Mouse (Mus musculus) hindlimb bud, embryonic 11.5 days (tissue): ENCODE measurements at regions not wholly inside any gene's neighbourhood (a gene's known extent, or its start where the extent isn't known, plus 50 kb on each side); places are given as distances from the start of the nearest gene placed in this dataset.

ENCODE experiments used
- DNase-seq: peaks from one replicate; pipeline ENCODE4 v3.0.0-alpha.2; 2012; ENCODE audit warnings: low read depth, low spot score; ENCODE audit errors: extremely low spot score

DNA sequence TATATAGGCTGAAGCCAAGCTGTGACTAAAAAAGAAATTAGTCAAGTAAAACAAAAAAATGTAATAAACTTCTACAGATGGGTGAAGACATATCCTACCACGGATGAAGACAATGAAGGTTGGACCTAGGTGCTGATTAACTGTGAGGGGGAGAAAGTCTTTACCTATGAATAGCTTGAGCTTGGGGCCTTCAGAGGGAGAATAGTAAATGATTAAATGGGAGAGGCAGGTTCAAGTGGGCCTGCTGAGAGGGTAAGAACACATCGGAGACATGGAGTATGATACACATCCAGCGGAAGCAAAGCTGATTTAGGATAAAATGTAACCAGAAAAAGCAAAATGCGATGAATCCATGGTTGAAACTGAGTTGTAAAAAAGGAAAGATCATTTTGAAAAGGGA, 197.9 kb upstream of the Robo2 start:
- DNase-seq = no peak

DNA sequence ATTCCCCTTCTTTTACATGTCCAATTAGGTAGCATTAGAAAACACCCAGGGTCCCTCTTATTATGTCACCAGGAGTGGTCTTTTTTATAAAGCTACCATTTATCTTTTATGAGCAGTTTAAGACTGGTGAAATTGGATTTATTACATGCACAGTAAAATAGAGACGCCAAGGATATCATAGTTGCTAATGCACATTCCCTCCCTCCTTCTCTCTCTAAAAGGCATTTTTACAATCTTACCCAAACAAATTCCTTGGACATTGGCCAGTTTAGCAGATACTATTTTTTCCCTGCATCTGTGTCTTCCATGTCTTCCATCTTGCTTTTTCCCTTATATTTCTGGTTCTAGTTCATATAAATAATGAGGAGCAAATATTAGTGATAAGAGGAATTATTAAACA, 186.7 kb upstream of the Robo2 start:
- no peak for DNase-seq

DNA sequence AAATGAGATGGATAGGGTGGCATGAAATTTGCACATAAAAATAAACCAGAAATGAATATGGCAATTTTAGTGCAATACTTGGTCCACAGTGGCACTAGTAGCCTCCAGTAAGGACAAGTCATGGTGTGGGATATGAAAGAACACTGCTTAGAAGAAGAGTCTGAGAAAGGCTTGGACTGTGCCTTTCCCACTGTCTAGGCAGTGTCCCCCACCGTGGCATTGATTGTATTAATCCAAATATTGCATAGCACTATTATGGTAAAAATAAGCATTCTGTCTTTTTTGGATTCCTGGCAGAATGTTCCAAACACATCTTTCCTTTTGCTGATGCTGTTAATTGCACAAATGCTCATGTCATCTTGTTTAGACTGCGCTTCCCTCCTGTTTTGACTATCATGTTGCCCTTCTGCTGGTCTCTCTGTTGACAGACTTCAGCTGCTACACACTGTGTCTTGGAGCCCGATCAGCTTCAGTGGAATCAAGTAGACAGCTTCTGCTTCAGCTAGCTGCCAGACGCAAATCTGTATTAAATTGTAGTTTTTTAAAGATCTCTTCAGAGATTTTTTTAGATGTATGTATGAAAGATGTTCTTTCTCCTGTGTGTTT, 186.2 kb upstream of the Robo2 start:
- no peak for DNase-seq

DNA sequence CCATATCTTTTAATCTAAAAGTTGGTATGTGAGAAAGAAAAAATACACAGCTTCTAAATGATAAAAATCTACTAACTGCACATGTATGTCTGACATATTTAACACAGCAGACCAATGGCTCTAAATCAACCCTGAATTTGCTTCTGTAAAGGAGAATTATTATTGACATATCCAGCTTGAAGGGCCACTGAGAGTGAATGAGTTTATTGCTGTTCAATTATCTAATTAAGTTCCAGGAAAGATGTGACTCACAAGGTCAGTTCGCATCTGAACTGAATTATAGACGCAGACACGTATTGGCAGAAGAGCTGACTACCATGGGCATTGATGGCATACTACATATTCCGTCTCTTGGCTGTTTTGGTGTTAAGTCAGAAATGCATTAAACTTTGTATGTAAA, 180.3 kb upstream of the Robo2 start:
- DNase-seq = no peak

DNA sequence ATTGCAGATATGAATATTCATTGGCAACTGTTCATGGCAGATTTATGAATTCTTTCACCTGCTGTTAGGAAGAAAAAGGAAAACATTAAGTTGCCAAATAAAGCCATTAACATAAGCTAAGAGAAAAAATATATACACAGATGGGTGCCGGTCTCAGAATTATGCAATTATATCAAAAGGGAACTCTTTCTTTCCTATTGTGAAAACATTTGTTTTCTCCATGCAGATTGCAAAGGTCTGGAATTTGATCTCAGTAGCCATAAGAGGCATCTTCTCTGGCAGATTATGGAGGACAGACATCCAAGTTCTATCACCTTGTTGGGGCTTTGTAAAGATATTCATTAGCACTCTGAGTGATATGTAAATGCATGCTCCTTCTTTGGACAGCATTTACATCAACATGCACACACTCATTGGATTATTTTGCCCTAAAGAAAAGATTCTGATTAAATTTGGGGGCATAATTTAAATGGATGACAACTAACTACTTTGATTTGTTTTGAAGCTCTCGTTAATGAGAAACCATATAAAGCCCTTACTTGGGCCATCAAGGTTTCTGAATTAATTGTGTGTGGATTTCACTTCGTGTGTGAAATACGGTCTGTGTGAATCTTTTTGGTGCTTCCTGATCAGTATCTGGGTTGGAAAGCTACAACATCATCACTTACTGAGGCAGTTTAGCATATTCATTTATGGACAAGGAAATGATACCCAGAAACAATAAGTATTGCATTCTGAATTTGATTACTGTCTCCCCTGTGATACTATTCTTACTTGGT, 171.2 kb upstream of the Robo2 start:
- no peak for DNase-seq

DNA sequence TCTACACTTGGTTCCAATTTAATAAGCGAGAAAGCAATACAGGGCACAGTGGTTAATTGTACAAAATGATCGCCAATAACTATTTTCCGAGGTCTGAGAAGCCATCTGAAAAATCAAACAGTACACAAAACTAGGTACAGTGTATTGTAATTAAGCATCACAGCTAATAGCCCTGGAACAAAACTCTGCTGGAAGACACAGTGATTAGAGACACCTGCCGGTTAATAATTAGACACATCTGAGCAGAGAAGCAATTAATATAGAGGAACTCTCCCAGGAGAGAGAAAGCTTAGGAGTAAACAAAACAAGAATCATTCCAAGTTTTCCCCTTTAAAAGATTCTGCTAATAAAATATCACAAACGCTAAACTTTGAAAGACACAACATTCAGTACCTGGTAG, 136.7 kb upstream of the Robo2 start:
- no peak for DNase-seq

DNA sequence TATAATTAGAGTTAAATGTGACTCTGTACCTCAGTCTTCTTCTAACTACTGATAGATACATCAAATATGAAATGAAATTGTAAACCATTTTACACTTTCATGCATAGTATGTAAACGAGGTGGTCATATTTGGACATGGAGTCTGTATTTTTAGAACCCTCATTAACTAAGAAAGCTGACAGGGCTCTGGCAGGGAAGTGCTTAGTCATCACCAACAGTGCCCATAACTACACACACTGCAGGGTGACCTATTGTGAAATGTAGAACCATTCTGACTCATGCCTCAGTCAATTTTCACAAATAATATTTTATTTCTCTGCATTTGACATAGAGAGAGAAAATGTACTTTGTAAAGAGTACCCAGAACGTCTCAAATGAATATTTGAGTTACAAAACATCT, 118.9 kb upstream of the Robo2 start:
- no peak for DNase-seq

DNA sequence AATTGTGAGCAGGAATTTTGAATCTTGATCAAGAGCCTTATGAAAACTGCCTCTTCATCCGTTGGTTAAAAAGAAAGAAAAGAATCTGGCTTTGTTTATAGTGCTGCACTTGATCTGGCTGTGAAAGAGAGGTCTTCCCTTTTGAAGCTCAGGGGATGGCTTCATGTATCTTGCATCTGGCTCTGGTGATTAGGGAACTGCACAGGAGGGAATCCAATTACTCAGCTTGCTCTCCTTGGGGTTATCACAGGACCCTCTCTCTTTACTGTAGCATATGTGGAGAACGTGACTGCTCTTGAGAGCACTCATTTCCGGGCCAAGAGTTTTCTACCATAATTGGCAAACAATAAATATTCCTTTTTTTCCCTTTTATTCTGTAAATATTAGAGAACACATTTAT, 116.6 kb upstream of the Robo2 start:
- DNase-seq = no peak

DNA sequence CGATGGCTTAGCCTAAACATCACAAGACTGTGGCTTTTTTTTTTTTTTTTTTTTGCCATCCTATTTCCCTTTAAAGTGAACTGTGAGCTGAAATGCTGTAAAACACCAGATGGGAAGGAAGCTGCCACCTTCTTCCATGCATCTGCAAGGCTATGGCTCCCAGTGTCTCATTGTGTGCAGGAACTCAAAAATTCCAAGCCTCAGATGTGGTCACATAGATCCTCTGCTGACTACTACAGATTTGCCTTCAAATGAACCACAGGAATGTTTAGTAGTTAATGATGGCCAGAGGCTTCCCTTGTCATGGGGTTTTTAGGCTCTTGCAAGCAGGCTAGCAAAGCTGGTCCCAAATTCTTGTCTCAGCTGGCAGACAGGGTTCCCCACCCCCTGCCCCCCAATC, 114.9 kb upstream of the Robo2 start:
- DNase-seq = no peak

DNA sequence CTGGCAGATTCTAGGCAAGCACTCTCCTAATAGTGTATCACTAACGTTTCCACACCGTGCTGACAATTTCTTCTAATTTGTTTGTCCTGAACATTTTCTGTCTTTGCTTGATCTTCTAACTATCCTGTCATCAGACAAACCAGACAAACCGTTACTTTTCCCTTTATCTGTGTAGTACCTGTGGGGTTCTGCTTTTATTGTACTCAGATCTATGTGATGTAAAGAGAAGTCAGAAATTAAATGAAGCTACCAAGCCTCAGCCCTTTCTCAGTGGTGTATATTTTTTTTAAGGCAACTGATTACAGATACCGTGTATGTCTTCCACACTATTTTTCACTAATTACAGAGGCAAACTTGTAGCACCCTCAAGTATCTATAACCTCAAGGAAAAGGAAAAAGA, 108.9 kb upstream of the Robo2 start:
- no peak for DNase-seq

DNA sequence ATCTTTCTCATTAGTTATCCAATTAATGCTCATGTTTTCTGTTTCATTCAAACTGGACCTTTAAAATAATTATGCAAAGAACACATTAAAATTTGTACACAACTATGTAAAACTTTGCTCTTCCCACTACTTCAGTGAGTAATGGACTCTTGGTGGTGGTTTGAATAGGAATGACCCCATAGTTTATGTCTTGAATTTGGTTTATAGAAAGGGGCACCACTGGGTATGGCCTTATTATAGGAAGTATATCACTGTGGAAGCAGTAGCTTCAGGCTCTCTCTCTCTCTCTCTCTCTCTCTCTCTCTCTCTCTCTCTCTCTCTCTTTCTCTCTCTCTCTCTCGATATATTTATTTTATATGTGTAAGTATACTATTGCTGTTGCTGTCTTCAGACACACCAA, 106.3 kb upstream of the Robo2 start:
- no peak for DNase-seq

DNA sequence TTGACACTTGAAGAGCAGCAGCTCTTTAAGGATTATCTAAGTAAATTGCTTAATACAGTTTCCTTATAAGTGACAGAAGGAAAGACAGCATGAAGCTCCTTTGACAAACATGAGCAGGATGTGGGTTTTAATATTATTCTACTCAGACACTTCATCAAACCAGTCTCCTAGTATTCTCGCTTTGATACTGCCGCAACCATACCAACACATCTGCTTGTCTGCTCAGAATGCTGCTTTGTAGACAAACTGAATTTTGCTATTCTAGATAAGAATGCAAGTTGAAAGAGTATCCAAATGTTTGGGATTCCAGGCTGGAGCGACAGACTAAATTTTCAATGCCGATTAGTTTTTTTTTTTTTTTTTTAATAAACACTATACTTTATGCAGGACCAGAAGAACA, 105.7 kb upstream of the Robo2 start:
- no peak for DNase-seq

DNA sequence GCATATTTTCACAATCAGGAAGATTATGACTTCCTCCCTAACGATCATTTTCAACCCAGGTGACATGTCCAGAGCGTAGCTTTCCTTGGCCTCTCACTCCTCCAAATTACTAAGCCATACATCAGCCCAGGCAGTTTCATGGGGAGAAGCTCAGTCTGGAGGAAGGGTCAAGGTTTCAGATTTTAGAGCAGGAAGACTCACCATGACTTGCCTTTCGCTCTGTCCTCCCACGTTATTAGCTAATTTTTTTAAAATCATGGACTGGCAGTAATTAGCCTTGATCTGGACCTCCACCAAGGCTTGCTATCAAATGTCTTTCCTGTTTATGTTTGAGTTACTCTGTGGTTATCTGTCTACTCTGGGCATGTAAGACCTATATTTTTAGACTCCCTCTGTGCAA, 102.9 kb upstream of the Robo2 start:
- no peak for DNase-seq

DNA sequence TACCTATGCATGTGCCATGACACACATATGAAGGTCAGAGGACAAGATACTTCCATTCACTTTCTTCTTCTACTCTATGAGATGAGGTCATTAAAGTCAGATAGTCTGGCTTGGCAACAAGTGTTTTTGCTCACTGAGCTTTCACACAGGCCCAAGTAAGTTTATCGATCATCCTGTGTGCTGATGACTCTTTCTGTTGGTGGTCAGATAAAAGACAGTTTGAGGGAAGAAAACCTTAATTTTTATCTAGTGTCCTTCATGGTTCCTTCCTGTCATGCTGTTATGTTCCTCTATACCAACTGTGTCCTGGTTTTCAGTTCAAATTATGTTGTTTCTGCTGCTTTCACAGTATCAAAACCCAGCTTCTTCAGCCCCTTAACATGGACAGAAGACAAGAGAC, 98.8 kb upstream of the Robo2 start:
- no peak for DNase-seq

DNA sequence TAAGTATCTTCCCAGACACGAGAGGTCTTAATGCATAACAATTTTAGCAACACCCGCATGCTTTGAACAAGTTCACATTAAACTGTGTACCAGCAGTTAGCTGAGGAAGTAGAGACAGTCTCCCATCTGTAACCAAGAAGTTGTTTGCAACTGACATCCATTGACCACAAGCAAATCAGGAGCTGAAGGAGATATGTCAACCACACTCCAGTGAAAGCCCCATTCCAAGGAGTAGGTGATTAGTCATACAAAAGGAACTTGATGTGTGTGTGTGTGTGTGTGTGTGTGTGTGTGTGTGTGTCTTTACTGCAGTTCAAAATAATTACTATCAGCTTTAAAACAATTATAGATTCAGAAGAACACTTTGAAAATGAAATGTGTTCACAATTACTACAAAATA, 97.9 kb upstream of the Robo2 start:
- no peak for DNase-seq

DNA sequence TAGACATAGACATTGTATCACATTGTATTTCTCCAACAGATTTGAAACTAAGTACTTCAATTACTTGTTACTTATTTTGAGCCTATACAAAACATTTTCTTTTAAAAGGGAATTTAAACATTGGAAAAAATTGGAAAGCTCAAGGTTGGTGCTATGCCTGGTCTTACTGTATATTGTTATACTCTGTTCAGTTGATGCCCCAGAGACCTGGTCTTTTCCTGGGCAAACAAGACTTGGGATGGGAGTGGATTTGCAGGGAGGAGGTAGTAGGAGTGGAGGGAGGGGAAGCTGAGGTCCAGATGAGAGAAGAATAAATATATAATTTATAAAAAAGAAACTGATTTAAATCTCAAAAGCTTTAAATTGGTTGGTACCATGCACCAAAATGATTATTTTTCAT, 95.1 kb upstream of the Robo2 start:
- no peak for DNase-seq

DNA sequence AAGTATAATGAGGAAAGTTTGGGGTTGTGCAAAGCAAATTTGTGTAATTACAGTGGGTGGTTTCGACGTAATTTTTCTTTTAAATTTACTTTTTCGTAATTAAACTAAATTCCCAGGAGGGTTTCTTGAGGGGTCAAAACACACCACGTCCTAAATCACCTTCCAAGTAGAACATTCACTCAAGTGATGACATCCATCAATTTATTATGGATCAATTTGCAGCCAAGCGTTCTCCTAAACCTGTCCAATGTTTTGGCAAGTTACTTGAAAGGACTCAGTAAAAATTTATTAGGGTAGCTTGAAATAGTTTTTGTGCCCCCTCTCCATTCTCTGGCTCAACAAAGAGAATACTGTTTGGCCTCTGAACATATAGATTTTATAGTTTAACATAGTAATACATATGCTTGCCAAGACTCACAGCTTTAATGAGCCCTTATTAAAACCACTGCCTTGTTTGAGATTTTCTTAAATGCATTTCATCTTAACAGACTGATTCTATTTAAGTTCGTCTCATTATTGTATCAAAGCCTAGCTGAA, 94.6 kb upstream of the Robo2 start:
- DNase-seq = peak; percentile 82

DNA sequence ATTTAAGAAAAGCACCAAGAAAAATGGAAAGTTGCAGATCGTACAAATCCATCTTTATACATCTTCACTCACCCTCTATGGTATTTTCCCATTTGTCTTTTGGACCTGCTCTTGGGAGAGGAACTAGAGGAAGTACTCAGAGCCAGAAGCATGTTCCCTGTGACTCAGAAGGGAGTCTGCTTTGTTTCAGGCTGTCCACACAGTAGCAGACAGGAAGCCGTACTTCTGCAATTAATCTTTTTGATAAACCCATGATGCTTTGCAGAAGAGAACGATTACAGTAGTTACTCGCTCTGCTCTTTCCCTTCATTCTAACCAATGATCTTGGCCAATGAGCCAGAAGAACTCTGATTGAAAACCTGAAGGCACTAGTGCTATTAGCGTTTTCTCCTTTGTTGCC, 92.8 kb upstream of the Robo2 start:
- DNase-seq = no peak

DNA sequence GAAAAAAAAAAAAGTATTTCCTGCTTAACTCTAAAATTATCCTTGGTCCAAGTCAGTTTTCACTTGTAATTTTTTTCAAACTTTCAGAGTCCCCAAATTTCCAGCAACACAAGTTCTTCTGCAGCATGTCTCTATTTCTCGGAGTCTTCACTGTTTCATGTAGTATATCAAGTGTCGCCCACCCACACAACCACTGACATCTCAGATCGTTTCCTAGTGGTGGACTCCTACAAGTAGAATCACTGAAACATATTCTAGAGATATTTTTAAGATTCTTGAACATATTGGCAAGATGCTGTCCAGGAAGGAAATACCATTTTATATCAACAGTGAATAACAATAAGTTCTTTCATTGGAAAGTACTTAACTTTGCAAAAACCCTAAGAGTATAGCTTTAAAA, 89.1 kb upstream of the Robo2 start:
- no peak for DNase-seq

DNA sequence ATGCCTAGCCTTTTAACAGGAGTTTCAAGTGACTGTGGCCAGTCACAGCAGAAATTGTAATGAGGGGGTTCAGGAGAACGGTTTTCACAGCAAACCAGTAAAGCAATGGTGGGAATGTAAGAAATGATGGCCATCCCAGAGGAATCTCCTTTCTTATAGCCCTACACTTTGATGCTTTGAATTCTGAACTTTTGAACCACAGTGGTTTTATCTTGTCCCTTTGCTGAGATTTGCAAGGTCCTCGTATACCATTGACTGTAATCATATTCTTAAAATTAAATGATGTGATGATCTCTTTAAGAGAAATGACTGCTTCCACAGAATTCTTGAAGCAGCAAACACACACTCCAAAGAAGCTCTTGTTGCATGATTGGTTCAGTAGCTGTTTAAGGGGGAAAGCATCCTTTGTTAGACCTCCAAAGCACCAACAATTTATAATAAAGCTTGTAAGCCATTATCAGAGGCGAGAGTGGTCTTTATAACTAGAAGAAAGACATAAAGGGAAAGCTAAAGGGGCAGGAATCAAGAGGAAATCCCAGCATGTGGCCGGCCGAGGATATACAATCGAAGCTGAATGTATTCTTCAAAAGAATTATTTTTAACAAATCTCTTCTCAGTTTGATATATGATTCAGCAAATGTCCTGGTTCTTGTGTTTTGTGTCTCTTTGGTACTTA, 56.3 kb upstream of the Robo2 start:
- DNase-seq = no peak

DNA sequence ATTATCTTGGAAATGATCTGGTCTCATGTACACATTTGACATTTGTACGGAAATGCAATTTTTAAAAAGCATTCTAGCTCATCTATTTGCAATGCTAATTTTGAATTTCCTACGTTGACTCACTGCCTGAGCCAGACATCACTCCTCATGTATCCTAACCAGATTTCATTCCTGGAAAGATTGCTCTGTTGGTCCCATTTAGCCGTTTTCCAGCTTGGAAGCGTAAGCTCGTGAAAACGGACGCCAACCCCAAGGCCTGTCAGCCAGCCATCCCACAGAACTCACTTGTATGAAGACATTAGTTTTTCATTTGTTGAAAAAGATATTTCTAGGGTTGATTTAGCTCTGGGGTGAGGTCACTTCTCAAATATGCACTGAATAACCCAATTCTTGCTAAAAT, 55.5 kb upstream of the Robo2 start:
- DNase-seq = no peak

DNA sequence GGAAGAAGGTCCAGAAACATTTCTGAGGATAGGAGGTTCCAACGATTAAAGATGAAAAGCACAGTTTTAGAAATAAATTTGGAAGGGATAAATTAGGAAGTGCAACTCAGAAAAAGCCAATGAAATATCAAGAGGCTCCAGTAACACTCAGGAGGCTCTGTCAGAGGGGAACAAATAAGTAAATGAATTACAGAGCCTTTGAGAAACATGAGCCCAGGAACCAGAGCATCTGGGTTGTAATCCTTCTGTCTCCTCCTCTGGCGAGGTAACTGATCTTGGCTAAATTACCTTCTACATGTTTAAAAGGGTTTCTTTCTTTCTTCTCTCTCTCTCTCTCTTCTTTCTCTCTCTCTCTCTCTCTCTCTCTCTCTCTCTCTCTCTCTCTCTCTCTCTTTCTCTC, 53.2 kb upstream of the Robo2 start:
- DNase-seq = no peak
